Mouse (Mus musculus): Measurements from ENCODE around the gene Pcgf5.
"Not testable (repeated sequence)": the region's sequence is repeated elsewhere in the genome, so short reads cannot be mapped to it uniquely, and the experiment has no call there.

Gene Pcgf5

GRCm38 (mm10) chr19:36384426-36384825 lies 36.3 kb downstream of the Pcgf5 start:
- DNase-seq (ENCODE audit: low read depth) = peak; percentile 68

GRCm38 (mm10) chr19:36388502-36388901 lies 40.4 kb downstream of the Pcgf5 start:
- no peak for DNase-seq (ENCODE audit: low read depth)

- no peak for DNase-seq (ENCODE audit: low read depth)
Measured at GRCm38 (mm10) chr19:36390714-36391113, 42.6 kb downstream of the Pcgf5 start.

- no peak for DNase-seq (ENCODE audit: low read depth)
Measured at GRCm38 (mm10) chr19:36398500-36398899, 50.4 kb downstream of the Pcgf5 start.

- DNase-seq (ENCODE audit: low read depth) = peak; percentile 9
Measured at GRCm38 (mm10) chr19:36408352-36409100, 60.4 kb downstream of the Pcgf5 start.

GRCm38 (mm10) chr19:36409280-36409860 lies 61.3 kb downstream of the Pcgf5 start:
- DNase-seq (ENCODE audit: low read depth) = peak; percentile 94

GRCm38 (mm10) chr19:36409861-36410392 lies 61.8 kb downstream of the Pcgf5 start:
- no peak for DNase-seq (ENCODE audit: low read depth)

GRCm38 (mm10) chr19:36419885-36420284 lies 71.8 kb downstream of the Pcgf5 start:
- no peak for DNase-seq (ENCODE audit: low read depth)

- no peak for DNase-seq (ENCODE audit: low read depth)
Measured at GRCm38 (mm10) chr19:36427195-36427876, 79.2 kb downstream of the Pcgf5 start.

- no peak for DNase-seq (ENCODE audit: low read depth)
Measured at GRCm38 (mm10) chr19:36428116-36428515, 80.0 kb downstream of the Pcgf5 start.

- DNase-seq (ENCODE audit: low read depth) = no peak
Measured at GRCm38 (mm10) chr19:36429354-36429753, 81.2 kb downstream of the Pcgf5 start.

- DNase-seq (ENCODE audit: low read depth) = no peak
Measured at GRCm38 (mm10) chr19:36433161-36433560, 85.1 kb downstream of the Pcgf5 start.

GRCm38 (mm10) chr19:36439894-36440714 lies 92.0 kb downstream of the Pcgf5 start:
- peak; percentile 63 for DNase-seq (ENCODE audit: low read depth)

GRCm38 (mm10) chr19:36450997-36451608 lies 103.0 kb downstream of the Pcgf5 start:
- no peak for DNase-seq (ENCODE audit: low read depth)

- no peak for DNase-seq (ENCODE audit: low read depth)
Measured at GRCm38 (mm10) chr19:36451731-36452130, 103.6 kb downstream of the Pcgf5 start.

- DNase-seq (ENCODE audit: low read depth) = not testable (repeated sequence)
Measured at GRCm38 (mm10) chr19:36452210-36452609, 104.1 kb downstream of the Pcgf5 start.

GRCm38 (mm10) chr19:36453451-36453850 lies 105.3 kb downstream of the Pcgf5 start:
- DNase-seq (ENCODE audit: low read depth) = no peak

GRCm38 (mm10) chr19:36470106-36470505 lies 122.0 kb downstream of the Pcgf5 start:
- peak; percentile 87 for DNase-seq (ENCODE audit: low read depth)

- no peak for DNase-seq (ENCODE audit: low read depth)
Measured at GRCm38 (mm10) chr19:36471325-36471724, 123.2 kb downstream of the Pcgf5 start.

- no peak for DNase-seq (ENCODE audit: low read depth)
Measured at GRCm38 (mm10) chr19:36476596-36476995, 128.5 kb downstream of the Pcgf5 start.

- peak; percentile 76 for DNase-seq (ENCODE audit: low read depth)
Measured at GRCm38 (mm10) chr19:36477151-36477550, 129.0 kb downstream of the Pcgf5 start.
